Mouse (Mus musculus): ENCODE data around the gene Ercc4. TPM values are rescaled to one million over a fixed set of nuclear protein-coding genes. Genes with fewer than 3 reads are reported as not detected.

The Ercc4 gene
- polyA plus RNA-seq, 1 experiment from 2014 or later, result 15.6 TPM

Other genes starting within 250 kb of the Ercc4 start
- gene Mrtfb, start 146.8 kb downstream of the Ercc4 start, polyA plus RNA-seq (2015; fragmentation: Nextera tagmentation; extraction: Ambion mirVana), result 12.8 and 16.4 TPM in 2 replicates